Mouse (Mus musculus): ENCODE measurements around the gene Hoxa10. TPM values are rescaled to one million over a fixed set of nuclear protein-coding genes. Genes with fewer than 3 reads are reported as not detected.

Gene Hoxa10
- polyA plus RNA-seq, 1 experiment from 2014 or later: 0.06 TPM

- no peak overlapping the region for H3K4me3 ChIP-seq
- H3K9me3 ChIP-seq (replicated peaks): no peaks in the 10 kb centered on the region
- WGBS: 29% methylated on average over 2 of the region's 2 CpGs
- peaks cover 100% of the 10 kb centered on the region for H3K27me3 ChIP-seq (ENCODE audit: low read depth, poor library complexity, severe bottlenecking)
- no peaks in the 10 kb centered on the region for H3K4me1 ChIP-seq
- DNase-seq (ENCODE audit: low spot score): no peak
- no peak overlapping the region for H3K27ac ChIP-seq (replicated peaks)
- no peaks in the 10 kb centered on the region for H3K36me3 ChIP-seq
Measured at GRCm38 (mm10) chr6:52182030-52182429, 58.6 kb downstream of the Hoxa10 start.

MicroRNAs within 50 kb of the gene (microRNA counts, 519-probe panel; counts per million panel counts)
- microRNA mmu-miR-196b: not detected

Small RNA genes lying within 50 kb of the gene (microRNA-seq; reads per million reads assigned to microRNA genes)
- gene Mir196b: 77.8 reads per million, percentile 47 among the genes with 10 or more reads in this experiment

Other genes starting within 250 kb of the Hoxa10 start
- gene Skap2, start 228.3 kb downstream of the Hoxa10 start, polyA plus RNA-seq (2016; fragmentation: Nextera tagmentation; extraction: Ambion mirVana): 8.6 and 10.2 TPM in 2 replicates
- 0.32 and 0.47 TPM in 2 replicates for gene Hoxa1, start 82.5 kb downstream of the Hoxa10 start, polyA plus RNA-seq (2016; fragmentation: Nextera tagmentation; extraction: Ambion mirVana)
- 0.26 and 1.9 TPM in 2 replicates for gene Hoxa2, start 76.0 kb downstream of the Hoxa10 start, polyA plus RNA-seq (2016; fragmentation: Nextera tagmentation; extraction: Ambion mirVana)
- gene 5730596B20Rik, start 63.4 kb downstream of the Hoxa10 start, polyA plus RNA-seq (2016; fragmentation: Nextera tagmentation; extraction: Ambion mirVana): not detected in 2 replicates
- not detected in 2 replicates for gene Hoxa4, start 49.1 kb downstream of the Hoxa10 start, polyA plus RNA-seq (2016; fragmentation: Nextera tagmentation; extraction: Ambion mirVana)
- not detected in 2 replicates for gene Hoxa5, start 36.3 kb downstream of the Hoxa10 start, polyA plus RNA-seq (2016; fragmentation: Nextera tagmentation; extraction: Ambion mirVana)
- gene Hoxa6, start 32.1 kb downstream of the Hoxa10 start, polyA plus RNA-seq (2016; fragmentation: Nextera tagmentation; extraction: Ambion mirVana): not detected in 2 replicates
- not detected in 2 replicates for gene Hoxa3, start 27.5 kb downstream of the Hoxa10 start, polyA plus RNA-seq (2016; fragmentation: Nextera tagmentation; extraction: Ambion mirVana)
- gene Gm28308, start 27.5 kb downstream of the Hoxa10 start, polyA plus RNA-seq (2016; fragmentation: Nextera tagmentation; extraction: Ambion mirVana): not detected in 2 replicates
- not detected in 2 replicates for gene Hoxa7, start 19.0 kb downstream of the Hoxa10 start, polyA plus RNA-seq (2016; fragmentation: Nextera tagmentation; extraction: Ambion mirVana)
- gene Hoxa9, start 9.8 kb downstream of the Hoxa10 start, polyA plus RNA-seq (2016; fragmentation: Nextera tagmentation; extraction: Ambion mirVana): not detected in 2 replicates
- gene Hoxa11, start 5.0 kb upstream of the Hoxa10 start, polyA plus RNA-seq (2016; fragmentation: Nextera tagmentation; extraction: Ambion mirVana): not detected in 2 replicates
- gene Hoxa13, start 20.0 kb upstream of the Hoxa10 start, polyA plus RNA-seq (2016; fragmentation: Nextera tagmentation; extraction: Ambion mirVana): not detected in 2 replicates
- 0.15 and 0.29 TPM in 2 replicates for gene Evx1, start 72.6 kb upstream of the Hoxa10 start, polyA plus RNA-seq (2016; fragmentation: Nextera tagmentation; extraction: Ambion mirVana)

Data from midbrain, embryonic 10.5 days (tissue).